Mouse (Mus musculus): ENCODE results near the gene Dennd1b.

Gene Dennd1b

DNA sequence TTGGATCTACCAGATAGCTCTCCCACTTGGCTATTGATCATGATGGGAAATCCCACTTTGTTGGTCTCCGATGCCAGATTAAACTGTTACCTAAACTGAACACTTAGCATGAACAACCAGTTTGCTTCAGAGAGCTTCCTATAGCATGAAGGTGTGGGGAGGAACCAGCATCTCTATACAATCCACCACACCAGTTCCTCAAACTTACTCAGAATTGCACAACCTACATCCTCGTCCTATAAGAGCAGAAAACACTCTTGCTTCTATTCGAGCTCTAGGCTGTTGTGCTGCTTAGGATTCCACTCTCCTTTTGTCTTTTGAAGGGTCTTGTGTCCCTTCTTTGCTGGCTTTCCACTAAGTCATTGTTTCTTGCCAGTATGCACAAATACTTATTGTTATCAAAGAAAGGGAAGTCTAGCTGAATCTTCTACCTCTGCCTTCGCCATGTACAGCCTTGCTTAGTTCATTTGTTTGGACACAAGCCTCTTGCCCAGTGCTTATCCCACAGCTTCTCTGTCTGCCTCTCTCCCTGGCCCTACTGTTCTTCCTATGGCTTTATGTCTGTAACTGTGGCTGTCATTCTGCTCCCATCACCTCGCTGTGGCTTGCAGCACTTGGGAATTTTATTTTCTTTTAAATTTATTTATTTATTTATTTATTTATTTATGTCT is 52.0 kb downstream of the Dennd1b start:
- no peak for DNase-seq (ENCODE audit: low read depth, low spot score)

GRCm38 (mm10) chr1:139021298-139021697 is 58.1 kb downstream of the Dennd1b start:
- DNase-seq (ENCODE audit: low read depth, low spot score) = no peak

DNA sequence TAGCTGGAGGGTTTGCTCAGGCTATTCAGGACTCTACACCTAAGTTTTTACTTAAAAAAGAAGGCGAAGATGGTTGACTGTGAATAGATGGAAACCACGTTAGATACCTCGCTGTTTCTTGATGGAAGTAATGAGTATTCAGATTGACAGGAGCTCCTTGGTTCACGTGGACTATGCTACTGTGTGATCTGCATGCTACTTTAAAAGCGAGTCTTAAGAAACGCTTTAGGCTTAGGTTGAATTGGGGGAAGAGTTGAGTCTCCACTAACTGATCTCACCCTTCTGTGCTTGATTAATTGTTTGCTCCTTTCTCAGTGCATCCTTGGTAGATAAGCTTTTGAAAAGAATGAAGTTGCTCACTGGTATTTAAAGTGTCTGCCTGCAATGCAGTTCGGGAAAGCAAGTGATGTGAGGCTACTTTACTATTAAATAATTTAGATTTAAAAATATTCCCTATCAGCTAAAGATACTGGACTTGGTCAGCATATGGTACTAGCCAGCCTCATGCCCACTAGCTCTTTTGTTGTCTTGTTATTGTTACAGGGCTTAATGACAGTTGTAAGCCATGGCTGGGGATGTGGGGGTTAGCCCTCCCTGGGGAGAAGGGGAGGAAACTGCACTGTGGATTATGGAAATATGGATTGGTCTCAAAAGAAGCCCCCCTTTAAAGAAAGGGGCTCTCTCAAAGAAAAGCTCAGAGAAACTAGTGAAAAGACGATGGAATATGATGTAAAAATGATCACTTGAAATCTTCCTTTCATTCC is 62.8 kb downstream of the Dennd1b start:
- no peak for DNase-seq (ENCODE audit: low read depth, low spot score)

DNA sequence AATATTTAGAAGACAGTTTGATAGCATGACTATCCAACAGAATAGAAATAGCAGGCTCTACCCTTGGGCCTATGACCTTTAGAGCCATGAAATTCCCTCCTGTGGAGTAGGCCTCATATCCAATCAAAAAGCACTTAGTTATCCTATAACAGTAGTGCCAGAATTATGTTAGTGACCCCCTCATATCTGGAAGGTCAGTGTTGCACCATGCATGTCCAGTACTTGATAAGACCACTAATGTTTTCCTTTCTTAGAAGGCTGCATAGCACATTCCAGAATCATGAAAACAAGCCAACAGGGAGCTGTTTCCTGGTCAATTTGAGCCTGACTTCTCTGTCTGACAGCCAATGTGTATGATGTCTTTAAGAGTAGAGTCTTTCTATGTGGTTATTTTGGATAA is 66.3 kb downstream of the Dennd1b start:
- no peak for DNase-seq (ENCODE audit: low read depth, low spot score)

- no peak for DNase-seq (ENCODE audit: low read depth, low spot score)
Measured at GRCm38 (mm10) chr1:139032411-139032810, 69.2 kb downstream of the Dennd1b start.

DNA sequence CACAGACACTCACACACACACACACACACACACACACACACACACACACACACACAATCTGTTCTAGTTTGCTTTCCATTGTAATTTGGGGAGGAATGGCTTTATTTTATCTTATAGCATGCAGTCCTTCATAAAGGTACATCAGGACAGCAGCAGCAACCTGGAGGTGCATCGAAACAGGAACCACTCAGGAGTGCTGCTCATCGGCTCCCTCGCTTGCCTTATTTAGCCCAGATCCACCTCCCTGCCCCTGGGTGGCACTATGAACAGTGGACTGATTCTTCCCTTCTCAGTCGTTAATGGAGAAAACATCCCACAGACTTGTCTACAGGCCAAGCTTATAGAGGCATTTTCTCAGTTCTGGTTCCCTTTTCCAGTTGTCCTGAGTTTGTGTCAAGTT is 71.9 kb downstream of the Dennd1b start:
- no peak for DNase-seq (ENCODE audit: low read depth, low spot score)

DNA sequence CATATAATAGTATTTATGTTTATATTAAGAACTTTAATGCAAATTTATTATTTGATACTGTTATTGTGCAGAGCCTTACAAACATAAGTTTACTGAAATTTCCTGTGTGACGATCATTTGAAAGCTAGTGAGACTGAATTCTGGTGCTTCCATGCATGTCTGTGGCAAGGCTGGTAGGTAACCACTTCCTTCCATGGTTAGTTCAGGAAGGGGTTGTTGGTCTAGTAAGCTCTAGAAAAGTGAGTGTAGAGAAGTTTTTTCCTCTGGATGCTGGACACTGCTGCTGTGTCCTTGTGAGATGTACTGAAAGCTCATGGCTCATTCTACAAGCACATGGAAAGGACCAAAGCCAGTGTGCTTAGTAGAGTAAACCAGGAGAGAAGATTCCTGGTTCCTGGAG is 73.1 kb downstream of the Dennd1b start:
- DNase-seq (ENCODE audit: low read depth, low spot score) = no peak

DNA sequence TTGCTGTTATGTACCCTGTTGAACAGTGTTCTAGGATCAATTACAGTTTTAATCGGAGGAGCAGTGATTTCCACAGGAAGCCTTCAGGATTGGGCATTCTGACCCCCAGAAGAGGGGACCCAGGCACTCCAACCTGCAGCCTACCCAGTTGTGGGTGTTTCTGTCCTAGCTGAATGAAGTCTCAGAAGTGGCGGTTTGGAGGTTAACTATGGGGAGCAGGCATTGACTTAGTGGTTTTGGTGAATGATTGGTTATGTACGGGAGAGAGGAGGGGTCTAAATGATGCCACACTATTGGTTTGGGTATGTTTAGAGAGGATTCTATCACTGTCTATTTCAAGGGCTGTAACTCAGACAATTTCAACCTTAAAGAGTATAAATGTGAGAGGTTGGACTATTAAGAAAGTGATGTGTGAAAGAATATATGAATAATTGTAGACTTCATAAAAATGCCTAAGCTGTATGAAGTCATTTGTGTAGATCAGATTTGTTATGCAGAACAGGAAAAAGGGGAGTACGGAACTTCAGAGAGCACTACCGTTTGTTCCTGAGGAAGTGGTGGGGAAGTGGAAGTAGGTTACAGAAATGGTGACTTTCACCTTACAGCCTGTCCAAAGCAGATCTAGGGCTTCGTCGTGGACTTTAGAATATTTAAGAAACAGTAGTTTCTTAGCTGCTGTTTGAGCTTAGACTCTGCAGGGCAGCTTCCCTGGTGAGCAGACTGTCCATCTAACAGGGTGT is 73.7 kb downstream of the Dennd1b start:
- no peak for DNase-seq (ENCODE audit: low read depth, low spot score)

DNA sequence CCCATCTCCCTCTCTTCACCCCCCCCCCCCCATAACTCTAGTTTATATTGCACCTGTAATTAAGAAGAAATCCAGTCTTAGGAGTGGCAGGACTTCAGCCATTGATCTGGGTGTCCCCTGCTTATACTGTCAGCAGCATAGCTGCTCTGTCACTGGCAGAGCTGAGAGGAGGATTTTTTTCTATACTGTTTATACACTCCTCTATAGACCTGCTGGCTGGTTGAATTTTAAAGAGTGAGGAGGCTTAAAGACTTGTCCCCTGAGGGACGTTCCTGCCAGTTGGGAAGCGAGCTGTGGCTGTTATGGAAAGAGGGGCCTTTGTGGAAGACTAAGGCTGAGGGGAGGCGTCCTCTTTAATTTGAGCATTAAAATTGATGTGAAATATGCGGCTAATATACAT is 74.8 kb downstream of the Dennd1b start:
- DNase-seq (ENCODE audit: low read depth, low spot score) = no peak

GRCm38 (mm10) chr1:139038620-139039019 is 75.4 kb downstream of the Dennd1b start:
- no peak for DNase-seq (ENCODE audit: low read depth, low spot score)

GRCm38 (mm10) chr1:139039529-139040230 is 76.4 kb downstream of the Dennd1b start:
- no peak for DNase-seq (ENCODE audit: low read depth, low spot score)

DNA sequence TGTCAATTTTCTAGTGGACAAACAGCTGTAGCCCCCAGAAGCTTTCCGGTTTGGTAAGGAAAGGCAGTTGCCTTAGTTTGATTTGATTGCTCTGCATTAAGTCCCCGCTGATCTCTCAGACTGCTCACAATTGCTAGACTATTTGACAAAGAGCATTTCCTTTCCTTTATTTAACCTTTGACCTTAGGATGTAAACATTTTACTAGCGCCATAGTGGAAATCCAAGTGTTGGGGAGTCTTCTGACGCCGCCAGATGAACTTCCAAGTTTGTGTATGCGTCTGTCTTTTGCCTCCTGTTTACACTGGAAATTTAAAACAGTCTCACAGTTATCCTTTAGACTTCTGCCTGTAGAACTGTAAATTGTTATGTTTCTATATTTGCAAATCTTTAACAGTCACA is 85.8 kb downstream of the Dennd1b start:
- no peak for DNase-seq (ENCODE audit: low read depth, low spot score)

DNA sequence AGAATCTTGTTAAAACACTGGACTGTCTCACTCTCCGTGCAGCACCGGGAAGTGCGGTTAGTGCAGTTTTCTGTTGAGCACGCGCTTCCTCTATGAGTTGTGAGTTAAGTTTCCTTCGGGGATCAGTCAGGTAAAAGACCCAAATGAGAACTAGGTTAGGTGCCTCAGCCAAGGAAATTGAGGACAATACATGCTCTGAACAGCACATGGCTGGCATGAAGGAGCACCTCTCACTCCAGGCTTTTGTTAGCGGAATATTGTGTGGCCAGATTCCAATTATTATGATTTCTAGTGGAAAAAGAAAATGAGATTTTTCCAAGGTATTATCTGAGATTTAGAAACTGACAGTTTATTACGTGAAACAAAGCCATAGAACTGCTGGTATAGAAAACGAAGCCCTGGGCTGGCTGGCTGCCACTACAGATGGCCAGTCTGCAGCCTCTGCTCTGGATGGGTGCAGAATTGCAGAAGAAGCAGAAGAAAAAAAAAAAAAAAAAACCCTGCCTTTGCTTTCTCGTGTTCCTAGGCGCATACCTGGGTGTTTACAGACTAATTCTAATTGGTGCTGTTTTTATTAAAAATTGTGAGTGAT is 86.7 kb downstream of the Dennd1b start:
- no peak for DNase-seq (ENCODE audit: low read depth, low spot score)

DNA sequence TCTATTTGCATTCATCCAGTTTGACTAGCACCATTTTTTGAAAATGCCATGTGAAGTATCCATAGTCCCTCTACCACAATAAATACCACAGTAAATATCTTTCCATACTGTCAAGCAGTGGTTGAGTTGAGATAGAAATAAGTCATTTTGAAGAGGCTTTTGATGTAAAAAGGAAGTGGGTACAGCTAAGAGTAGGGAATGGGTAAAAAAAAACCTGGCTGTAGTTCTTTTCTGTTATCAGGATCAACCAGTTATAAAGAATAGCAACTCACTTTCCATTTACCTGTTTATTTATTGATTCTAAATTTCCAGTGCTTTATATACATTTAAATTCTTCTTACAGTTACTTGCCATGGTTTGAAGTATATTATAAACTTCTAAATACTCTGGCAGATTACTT is 89.8 kb downstream of the Dennd1b start:
- DNase-seq (ENCODE audit: low read depth, low spot score) = no peak

DNA sequence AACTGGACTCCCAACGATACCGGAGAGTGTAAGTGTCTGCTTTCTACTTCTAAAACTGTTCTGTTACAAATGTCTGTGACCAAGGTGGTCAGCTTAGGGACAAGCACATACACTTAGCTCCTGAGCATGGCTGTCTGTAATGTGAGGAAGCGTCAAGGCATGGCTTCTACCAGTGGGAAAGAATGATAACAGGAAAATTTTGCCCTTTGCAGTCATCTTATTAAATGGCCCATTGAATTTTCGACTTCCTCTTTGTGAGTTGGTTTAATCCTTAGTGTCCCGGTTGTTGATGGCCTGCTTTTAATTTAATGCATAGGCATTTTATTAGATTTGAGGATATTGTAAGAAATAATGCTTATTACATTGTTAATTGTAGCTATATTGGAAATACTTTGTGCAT is 97.1 kb downstream of the Dennd1b start:
- no peak for DNase-seq (ENCODE audit: low read depth, low spot score)

GRCm38 (mm10) chr1:139064711-139065110 is 101.5 kb downstream of the Dennd1b start:
- no peak for DNase-seq (ENCODE audit: low read depth, low spot score)

DNA sequence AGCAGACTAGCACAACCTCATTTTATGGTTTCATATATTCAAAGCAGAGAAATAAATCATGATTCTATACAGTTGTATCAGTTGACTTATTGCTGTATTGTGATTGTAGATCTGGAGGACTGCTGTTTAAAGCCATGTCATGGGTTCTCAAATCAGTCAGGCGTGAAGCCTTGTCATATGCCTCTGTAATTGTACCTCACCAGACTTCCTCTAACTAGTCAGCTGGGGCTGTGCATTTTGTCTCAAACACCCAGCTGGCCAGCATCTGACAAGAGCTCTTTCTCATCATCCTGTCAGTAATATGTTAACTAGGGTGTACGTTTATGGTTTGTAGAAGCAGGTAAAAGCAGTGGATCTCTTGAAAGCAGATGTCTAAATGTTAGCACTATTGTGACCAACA is 104.0 kb downstream of the Dennd1b start:
- DNase-seq (ENCODE audit: low read depth, low spot score) = no peak

- no peak for DNase-seq (ENCODE audit: low read depth, low spot score)
Measured at GRCm38 (mm10) chr1:139071015-139071414, 107.8 kb downstream of the Dennd1b start.

GRCm38 (mm10) chr1:139075671-139076070 is 112.4 kb downstream of the Dennd1b start:
- DNase-seq (ENCODE audit: low read depth, low spot score) = no peak

- no peak for DNase-seq (ENCODE audit: low read depth, low spot score)
Measured at GRCm38 (mm10) chr1:139077989-139078388, 114.8 kb downstream of the Dennd1b start.

- no peak for DNase-seq (ENCODE audit: low read depth, low spot score)
Measured at GRCm38 (mm10) chr1:139079000-139079399, 115.8 kb downstream of the Dennd1b start.

DNA sequence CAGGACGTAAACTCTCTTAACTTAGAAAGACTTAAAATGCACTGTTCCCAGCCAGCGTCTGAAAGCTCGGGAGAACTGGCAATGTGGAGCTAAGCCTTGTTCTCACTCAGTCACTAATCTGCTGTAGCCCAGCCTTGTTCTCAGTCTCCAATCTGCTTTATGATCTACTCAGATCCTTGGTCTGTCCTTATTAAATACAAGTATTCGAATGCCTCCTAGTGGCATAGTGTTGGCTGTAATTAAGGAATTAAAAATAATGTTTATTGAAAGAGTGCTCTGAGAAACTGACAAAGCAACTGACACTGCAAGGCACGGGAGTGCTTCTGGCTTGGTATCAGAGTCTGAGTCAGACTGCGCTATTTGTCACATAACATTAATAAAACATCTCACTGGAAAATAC is 116.3 kb downstream of the Dennd1b start:
- no peak for DNase-seq (ENCODE audit: low read depth, low spot score)

All from WW6 (cell line).